Mouse (Mus musculus): ENCODE data around the gene Dync1li1. TPM values are rescaled to one million over a fixed set of nuclear protein-coding genes. Genes with fewer than 3 reads are reported as not detected.
"Not testable (repeated sequence)": the region's sequence is repeated elsewhere in the genome, so short reads cannot be mapped to it uniquely, and the experiment has no call there.

Dync1li1 gene
- total RNA-seq, 2 experiments from 2014 or later, result 28.5 to 50.9 TPM

- ATAC-seq (replicated peaks; ENCODE audit: poor library complexity), result no peak
Observed at GRCm38 (mm10) chr9:114716677-114717331, 28.2 kb downstream of the Dync1li1 start.

GRCm38 (mm10) chr9:114727315-114727714, 38.7 kb downstream of the Dync1li1 start:
- peak; percentile 22 for ATAC-seq (replicated peaks; ENCODE audit: poor library complexity)

- ATAC-seq (replicated peaks; ENCODE audit: poor library complexity), result not testable (repeated sequence)
Observed at GRCm38 (mm10) chr9:114728432-114728831, 39.8 kb downstream of the Dync1li1 start.

GRCm38 (mm10) chr9:114729911-114730805, 41.6 kb downstream of the Dync1li1 start:
- ATAC-seq (replicated peaks; ENCODE audit: poor library complexity), result 0 out of 2 replicates have a peak, but pooled peaks have one; percentile 8

- ATAC-seq (replicated peaks; ENCODE audit: poor library complexity), result peak; percentile 87
Observed at GRCm38 (mm10) chr9:114731011-114731755, 42.6 kb downstream of the Dync1li1 start, which contains the start of gene Cmtm6. Cmtm6 (plus strand) TSS chr9:114731116.

GRCm38 (mm10) chr9:114731871-114732682, 43.5 kb downstream of the Dync1li1 start:
- ATAC-seq (replicated peaks; ENCODE audit: poor library complexity), result no peak

GRCm38 (mm10) chr9:114733238-114733637, 44.6 kb downstream of the Dync1li1 start:
- no peak for ATAC-seq (replicated peaks; ENCODE audit: poor library complexity)

- no peak for ATAC-seq (replicated peaks; ENCODE audit: poor library complexity)
Observed at GRCm38 (mm10) chr9:114736442-114736841, 47.9 kb downstream of the Dync1li1 start.

- no peak for ATAC-seq (replicated peaks; ENCODE audit: poor library complexity)
Observed at GRCm38 (mm10) chr9:114740336-114740735, 51.7 kb downstream of the Dync1li1 start.

- ATAC-seq (replicated peaks; ENCODE audit: poor library complexity), result peak; percentile 94
Observed at GRCm38 (mm10) chr9:114742731-114743130, 54.1 kb downstream of the Dync1li1 start.

GRCm38 (mm10) chr9:114745163-114745562, 56.6 kb downstream of the Dync1li1 start:
- ATAC-seq (replicated peaks; ENCODE audit: poor library complexity), result no peak

GRCm38 (mm10) chr9:114745654-114746053, 57.1 kb downstream of the Dync1li1 start:
- ATAC-seq (replicated peaks; ENCODE audit: poor library complexity), result no peak

- no peak for ATAC-seq (replicated peaks; ENCODE audit: poor library complexity)
Observed at GRCm38 (mm10) chr9:114747012-114747411, 58.4 kb downstream of the Dync1li1 start.

- no peak for ATAC-seq (replicated peaks; ENCODE audit: poor library complexity)
Observed at GRCm38 (mm10) chr9:114747466-114747865, 58.9 kb downstream of the Dync1li1 start.

GRCm38 (mm10) chr9:114751582-114751981, 63.0 kb downstream of the Dync1li1 start:
- no peak for ATAC-seq (replicated peaks; ENCODE audit: poor library complexity)

- ATAC-seq (replicated peaks; ENCODE audit: poor library complexity), result no peak; the same call in 1 of the 2 replicates
Observed at GRCm38 (mm10) chr9:114752311-114752710, 63.7 kb downstream of the Dync1li1 start.

GRCm38 (mm10) chr9:114752863-114753484, 64.4 kb downstream of the Dync1li1 start:
- ATAC-seq (replicated peaks; ENCODE audit: poor library complexity), result peak; percentile 93

- peak; percentile 24 for ATAC-seq (replicated peaks; ENCODE audit: poor library complexity)
Observed at GRCm38 (mm10) chr9:114758272-114758671, 69.7 kb downstream of the Dync1li1 start.

GRCm38 (mm10) chr9:114758801-114759200, 70.2 kb downstream of the Dync1li1 start:
- peak; percentile 19; the same call in 1 of the 2 replicates for ATAC-seq (replicated peaks; ENCODE audit: poor library complexity)

- no peak for ATAC-seq (replicated peaks; ENCODE audit: poor library complexity)
Observed at GRCm38 (mm10) chr9:114759886-114760285, 71.3 kb downstream of the Dync1li1 start.
